Mouse (Mus musculus) liver, postnatal 0 days (tissue): ENCODE measurements around the gene Mylk.

Source experiments
- CTCF ChIP-seq: sonication (generic); IDR thresholded peaks from 2 replicates; pipeline ENCODE4 v1.5.1; 2016; ENCODE audit warnings: antibody characterized with exemption, low read depth
- EP300 ChIP-seq: IDR thresholded peaks from 2 replicates; pipeline ENCODE4 v1.6.1; 2016; ENCODE audit warnings: antibody characterized with exemption, low read depth, mild to moderate bottlenecking

- TF ChIP-seq CTCF (no peak), EP300 (no peak)
Measured at GRCm38 (mm10) chr16:34986211-34986825, 241.3 kb downstream of the Mylk start.
